Mouse (Mus musculus): Measurements from ENCODE around the gene Lsamp.
"Not testable (repeated sequence)": the region's sequence is repeated elsewhere in the genome, so short reads cannot be mapped to it uniquely, and the experiment has no call there.

- TF ChIP-seq MAFK (IDR thresholded peaks at IDR 0.05; ENCODE audit: insufficient read depth, low read depth, low read length); ZNF384 (IDR thresholded peaks at IDR 0.05; ENCODE audit: low read depth, low read length); HCFC1 (IDR thresholded peaks at IDR 0.05; ENCODE audit: borderline replicate concordance, insufficient read depth, low read length); ZC3H11A (IDR thresholded peaks at IDR 0.05; ENCODE audit: borderline replicate concordance, low read depth, low read length): not testable (repeated sequence)
- peak; percentile 61; the same call in 1 of the 2 replicates for TF ChIP-seq CHD2 (IDR thresholded peaks at IDR 0.05; ENCODE audit: low read depth, low read length)
Observed at GRCm38 (mm10) chr16:40616697-40617096, 632.5 kb downstream of the Lsamp start.
